ENCODE assay signal across 10 mouse cellular contexts in the genomic region with DNA sequence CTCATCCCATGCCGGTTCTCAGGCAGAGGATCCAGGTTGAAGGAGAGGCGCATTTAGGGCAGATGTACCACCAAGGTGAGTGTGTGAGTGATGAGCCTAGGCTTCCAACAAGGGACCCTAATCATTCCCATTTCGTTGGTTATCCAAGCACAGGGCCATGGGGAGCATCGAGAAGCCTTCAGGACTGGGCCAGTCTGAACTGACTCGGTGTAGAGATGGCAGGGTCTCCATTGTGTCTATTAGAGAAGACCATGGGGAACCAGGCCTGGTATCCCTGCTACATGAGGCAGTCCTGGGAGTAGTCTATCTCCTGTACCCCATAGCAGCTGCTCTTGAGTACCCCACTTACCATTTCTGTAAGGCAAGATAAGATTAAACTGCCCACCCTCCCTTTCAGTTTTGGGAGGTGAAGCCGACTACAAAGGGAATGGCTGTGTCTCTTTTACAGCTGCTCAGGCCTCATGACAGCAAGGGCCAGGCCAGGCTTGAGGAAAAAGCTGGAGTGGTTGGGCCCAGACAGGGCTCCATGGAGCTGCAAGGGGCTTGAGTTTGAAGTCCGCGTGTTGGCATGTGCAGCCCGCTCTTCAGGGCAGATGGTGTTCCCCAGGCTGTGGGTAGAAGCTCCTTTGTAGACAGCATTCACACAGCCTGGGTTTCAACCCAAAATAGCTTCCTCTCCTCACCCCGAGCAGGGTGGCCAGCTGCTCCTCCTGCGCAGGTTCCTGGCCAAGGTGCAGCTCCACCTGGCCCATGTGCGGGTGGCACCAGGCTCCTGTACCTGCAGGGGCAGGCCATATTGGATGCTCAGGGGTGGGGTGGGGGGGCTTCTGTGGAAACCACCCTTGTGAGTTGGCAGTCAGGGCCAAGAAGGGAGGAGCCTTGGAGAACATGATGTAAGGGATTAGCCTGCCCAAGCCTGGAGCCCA. TPM values are rescaled to one million over a fixed set of nuclear protein-coding genes. Genes with fewer than 3 reads are reported as not detected.
DNase-seq lines count a peak whose midpoint lies in the region; ATAC-seq lines count a peak whose summit lies in the region.
"Had no signal": no experiment of that assay in that cellular context is flagged by ENCODE, and none has a peak within 500 bp of the region (broad histone marks: within the 10 kb centered on the region; RNA-seq: fewer than 3 reads in every experiment).

No protein-coding gene starts in this region.

- WGBS in forebrain, embryonic 15.5 days, result 81% methylated on average over 12 of the region's 12 CpGs
- WGBS in forebrain, embryonic 13.5 days, result 90% methylated on average over 12 of the region's 12 CpGs
- 90% methylated on average over 12 of the region's 12 CpGs for WGBS in limb, embryonic 10.5 days

- no peak overlapping the region for H3K4me3 ChIP-seq in forebrain, embryonic 15.5 days
- no peak overlapping the region for H3K4me3 ChIP-seq in forebrain, embryonic 13.5 days
- H3K4me3 ChIP-seq in limb, embryonic 10.5 days, result no peak overlapping the region
- H3K4me3 ChIP-seq: neural tube, embryonic 15.5 days had no signal

- H3K27me3 ChIP-seq in forebrain, embryonic 15.5 days, result no peaks in the 10 kb centered on the region
- H3K27me3 ChIP-seq in forebrain, embryonic 13.5 days, result no peaks in the 10 kb centered on the region
- no peaks in the 10 kb centered on the region for H3K27me3 ChIP-seq in limb, embryonic 10.5 days (ENCODE audit: low read depth, poor library complexity, severe bottlenecking)
- H3K27me3 ChIP-seq: neural tube, embryonic 15.5 days had no signal

- H3K4me1 ChIP-seq in forebrain, embryonic 15.5 days, result peaks cover 17% of the 10 kb centered on the region
- H3K4me1 ChIP-seq in forebrain, embryonic 13.5 days, result peaks cover 16% of the 10 kb centered on the region
- H3K4me1 ChIP-seq in limb, embryonic 10.5 days, result peaks cover 11% of the 10 kb centered on the region

- ATAC-seq in forebrain, embryonic 15.5 days (replicated peaks), result 0 out of 2 replicates have a peak, but pooled peaks have one; percentile 4
- no peak for ATAC-seq in forebrain, embryonic 13.5 days

- H3K4me2 ChIP-seq in forebrain, embryonic 15.5 days (replicated peaks), result no peak overlapping the region
- H3K4me2 ChIP-seq in forebrain, embryonic 13.5 days, result no peak overlapping the region
- H3K4me2 ChIP-seq: lung, embryonic 14.5 days; neural tube, embryonic 15.5 days had no signal

- no peak overlapping the region for H3K27ac ChIP-seq in forebrain, embryonic 15.5 days (replicated peaks)
- H3K27ac ChIP-seq in forebrain, embryonic 13.5 days, result no peak overlapping the region
- 0 out of 2 replicates have a peak overlapping the region, but pooled peaks have one; percentile 4 for H3K27ac ChIP-seq in limb, embryonic 10.5 days
- H3K27ac ChIP-seq: neural tube, embryonic 15.5 days had no signal

- H3K9ac ChIP-seq in forebrain, embryonic 15.5 days (replicated peaks), result no peak overlapping the region
- H3K9ac ChIP-seq in forebrain, embryonic 13.5 days, result no peak overlapping the region
- H3K9ac ChIP-seq: lung, embryonic 14.5 days; neural tube, embryonic 15.5 days had no signal

- no peaks in the 10 kb centered on the region for H3K9me3 ChIP-seq in forebrain, embryonic 15.5 days
- no peaks in the 10 kb centered on the region for H3K9me3 ChIP-seq in forebrain, embryonic 13.5 days (replicated peaks)
- no peaks in the 10 kb centered on the region for H3K9me3 ChIP-seq in limb, embryonic 10.5 days (replicated peaks)
- H3K9me3 ChIP-seq: neural tube, embryonic 15.5 days had no signal

- DNase-seq in right cerebral cortex, adult 18-20 months, result peak; percentile 28
- DNase-seq in right cerebral cortex, postnatal 4 days, result no peak
- DNase-seq in limb, embryonic 10.5 days (ENCODE audit: low spot score), result no peak
- peak; percentile 75 for DNase-seq in thymus, postnatal 25 days
- DNase-seq in adrenal gland, postnatal 14 days, result no peak
- no peak for DNase-seq in heart, postnatal 4 days
- DNase-seq: lung, embryonic 14.5 days had no signal

- no peaks in the 10 kb centered on the region for H3K36me3 ChIP-seq in forebrain, embryonic 15.5 days
- H3K36me3 ChIP-seq in forebrain, embryonic 13.5 days (ENCODE audit: poor library complexity, severe bottlenecking), result no peaks in the 10 kb centered on the region
- H3K36me3 ChIP-seq in limb, embryonic 10.5 days, result no peaks in the 10 kb centered on the region
- H3K36me3 ChIP-seq: neural tube, embryonic 15.5 days had no signal

RNA-seq across cellular contexts. Expression of a gene that starts 52.6 kb away (rescaled TPM):
- 34.7 and 34.8 TPM in 2 replicates for polyA plus RNA-seq in forebrain, embryonic 15.5 days (2015; fragmentation: Nextera tagmentation; extraction: Ambion mirVana)
- 30.4 and 33.5 TPM in 2 replicates for polyA plus RNA-seq in forebrain, embryonic 13.5 days (2015; fragmentation: Nextera tagmentation; extraction: Ambion mirVana)
- 17.2 and 17.9 TPM in 2 replicates for polyA plus RNA-seq in limb, embryonic 10.5 days (2016; fragmentation: Nextera tagmentation; extraction: Ambion mirVana)
- total RNA-seq in adrenal gland, postnatal 14 days (2021), result 85.8 and 102 TPM in 2 replicates
- 10 to 100 TPM; 52.1 to 53.2 TPM for total RNA-seq in heart, postnatal 4 days (2021)

Comparison
In these comparisons a context has a peak if more than half of its experiments do, and no peak if none do; other contexts are left out.
1. DNase-seq: peak in right cerebral cortex, adult 18-20 months (single experiment) and thymus, postnatal 25 days (single experiment); none in right cerebral cortex, postnatal 4 days (single experiment), limb, embryonic 10.5 days (single experiment), adrenal gland, postnatal 14 days (single experiment) and heart, postnatal 4 days (single experiment).